Mouse (Mus musculus) midbrain, embryonic 11.5 days (tissue): ENCODE measurements around the gene Amn1. TPM values are rescaled to one million over a fixed set of nuclear protein-coding genes. Genes with fewer than 3 reads are reported as not detected.
A peak's percentile ranks its signal among the peaks of the same experiment; 100 is the strongest.
"Not testable (repeated sequence)": the region's sequence is repeated elsewhere in the genome, so short reads cannot be mapped to it uniquely, and the experiment has no call there.

Source experiments
- ATAC-seq: fragments of 200-750 bp; cut with Nextera tagmentation; 2 replicates; pipeline ENCODE4 v1.8.0; 2017; ENCODE audit warnings: moderate TSS enrichment, moderate library complexity; ENCODE audit not compliant: low FRiP score
- DNase-seq: peaks from one replicate; pipeline ENCODE4 v3.0.0; 2015; ENCODE audit warnings: low spot score; ENCODE audit errors: missing footprints
- H3K27ac ChIP-seq: fragments of 300-500 bp; sonication (generic); 2 replicates; pipeline ENCODE4 v1.5.1; 2014; ENCODE audit warnings: low read depth, low read length
- H3K27me3 ChIP-seq: fragments of 300-500 bp; sonication (generic); 2 replicates; pipeline ENCODE4 v1.6.1; 2014; ENCODE audit warnings: mild to moderate bottlenecking, low read length, moderate library complexity, mixed read lengths; ENCODE audit not compliant: control insufficient read depth, insufficient read depth
- H3K36me3 ChIP-seq: fragments of 300-500 bp; sonication (generic); 2 replicates; pipeline ENCODE4 v1.6.1; 2014; ENCODE audit warnings: mild to moderate bottlenecking, low read length, moderate library complexity, mixed read lengths; ENCODE audit not compliant: control insufficient read depth, insufficient read depth
- H3K4me1 ChIP-seq: fragments of 300-500 bp; sonication (generic); 2 replicates; pipeline ENCODE4 v1.6.1; 2014; ENCODE audit warnings: low read length; ENCODE audit not compliant: control insufficient read depth, insufficient read depth
- H3K4me2 ChIP-seq: fragments of 300-500 bp; sonication (generic); 2 replicates; pipeline ENCODE4 v1.6.1; 2014; ENCODE audit warnings: mild to moderate bottlenecking, moderate library complexity
- H3K4me3 ChIP-seq: fragments of 300-500 bp; sonication (generic); 2 replicates; pipeline ENCODE4 v1.5.1; 2014; ENCODE audit warnings: low read depth, low read length
- H3K9ac ChIP-seq: fragments of 300-500 bp; sonication (generic); 2 replicates; pipeline ENCODE4 v1.6.1; 2014; ENCODE audit warnings: low read length
- H3K9me3 ChIP-seq: fragments of 300-500 bp; sonication (generic); 2 replicates; pipeline ENCODE4 v1.6.1; 2016; ENCODE audit warnings: low read length; ENCODE audit not compliant: control insufficient read depth
- WGBS: fragments of 180-500 bp; shearing (Covaris S2); extraction: QIAGEN DNeasy Blood & Tissue Kit; methylation state at CpG from one replicate; pipeline ENCODE4 v1.1.7; 2014; 5-methylcytosine and 5-hydroxymethylcytosine counted together
- polyA plus RNA-seq: library from polyadenylated mRNA; unstranded; fragments of >200 nt; fragmentation: Nextera tagmentation; extraction: Ambion mirVana; gene quantifications from 2 replicates; pipeline ENCODE4 v1.2.1, GENCODE M21; 2014

Amn1 gene
- polyA plus RNA-seq, 1 experiment from 2014 or later: 61.8 TPM

DNA sequence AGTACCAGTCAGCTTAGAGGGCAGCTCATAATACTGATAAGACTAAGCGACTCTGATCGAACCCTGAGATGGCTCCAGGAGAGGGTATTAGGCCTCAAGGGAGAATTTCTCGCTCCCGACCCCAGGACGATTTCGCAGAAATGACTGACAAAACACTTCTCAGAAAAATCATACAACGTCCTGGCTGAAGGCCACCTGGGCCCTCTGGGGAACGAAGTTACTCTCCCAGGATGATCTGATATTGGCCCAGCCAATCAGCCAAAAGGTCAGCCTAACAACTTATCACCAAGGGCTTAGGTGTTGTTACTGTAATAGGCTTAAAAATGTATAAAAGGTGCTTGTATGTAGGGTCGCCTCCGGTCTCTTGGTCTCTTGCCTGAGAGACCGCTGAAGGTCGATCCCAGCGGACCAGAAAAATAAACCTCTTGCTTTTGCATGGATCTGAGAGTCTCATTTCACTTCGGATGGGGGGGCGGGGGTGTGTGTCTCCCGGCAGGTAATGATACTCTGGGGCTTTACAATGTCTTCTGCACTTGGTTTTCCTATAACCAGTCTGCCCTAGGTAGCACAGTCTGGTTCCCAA lies 919 bp upstream of the Amn1 start:
- DNase-seq: no peak
- Histone ChIP-seq H3K36me3 (no peaks in the 10 kb centered on the region), H3K9ac (no peak overlapping the region), H3K4me3 (no peak overlapping the region), H3K27ac (no peak overlapping the region), H3K9me3 (no peaks in the 10 kb centered on the region), H3K4me2 (no peak overlapping the region), H3K4me1 (peaks cover 5% of the 10 kb centered on the region; the same call in 1 of the 2 replicates), H3K27me3 (no peaks in the 10 kb centered on the region)
- WGBS: 93% methylated on average over 16 of the region's 16 CpGs
- ATAC-seq: no peak

DNA sequence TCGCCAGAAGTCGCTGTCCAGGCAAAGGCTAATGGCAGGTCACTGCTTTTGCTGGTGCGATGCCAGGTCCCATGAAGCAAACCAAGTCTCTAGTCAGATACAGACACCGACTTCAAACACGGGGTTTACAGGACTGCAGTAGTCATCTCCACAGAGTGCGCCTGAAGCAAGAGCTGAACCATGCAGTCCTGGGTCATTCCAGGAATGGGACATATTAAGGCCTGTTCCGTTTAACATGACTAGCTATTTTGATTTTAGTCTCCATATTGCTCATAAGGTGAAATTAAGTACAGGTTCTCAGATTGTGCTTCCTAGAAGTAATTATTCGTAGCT lies 379 bp upstream of the Amn1 start:
- Histone ChIP-seq H3K9ac (peak overlapping the region; percentile 50; the same call in 1 of the 2 replicates), H3K4me1 (peaks cover 5% of the 10 kb centered on the region; the same call in 1 of the 2 replicates), H3K4me2 (peak overlapping the region; percentile 61), H3K4me3 (peak overlapping the region; percentile 69), H3K36me3 (no peaks in the 10 kb centered on the region; the same call in 1 of the 2 replicates), H3K9me3 (no peaks in the 10 kb centered on the region), H3K27me3 (no peaks in the 10 kb centered on the region), H3K27ac (no peak overlapping the region)
- WGBS: 38% methylated on average over 8 of the region's 8 CpGs
- no peak for DNase-seq
- ATAC-seq: no peak; the same call in 1 of the 2 replicates

DNA sequence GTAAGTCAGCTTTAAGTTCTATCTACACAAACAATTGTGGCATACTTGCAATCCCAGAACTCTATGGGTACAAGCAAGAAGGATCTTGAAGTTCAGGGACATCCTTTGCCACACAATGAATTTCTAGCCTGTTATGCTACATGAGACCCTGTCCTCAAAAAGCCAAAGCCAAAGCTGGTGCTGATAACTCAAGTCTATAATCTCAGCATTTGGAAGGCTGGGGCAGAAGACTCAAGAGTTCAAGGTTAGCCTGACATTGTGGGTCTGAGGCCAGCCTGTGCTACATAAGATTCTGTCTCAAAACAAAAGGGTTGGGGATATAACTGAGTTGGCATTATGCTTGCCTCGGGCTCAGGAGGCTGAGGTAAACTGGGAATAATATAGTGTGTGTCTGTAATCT lies 1.1 kb downstream of the Amn1 start:
- 75% methylated on average over 1 of the region's 1 CpGs for WGBS
- H3K9ac ChIP-seq: peak overlapping the region; percentile 93; the same call in 1 of the 2 replicates
- no peak overlapping the region for H3K27ac ChIP-seq

DNA sequence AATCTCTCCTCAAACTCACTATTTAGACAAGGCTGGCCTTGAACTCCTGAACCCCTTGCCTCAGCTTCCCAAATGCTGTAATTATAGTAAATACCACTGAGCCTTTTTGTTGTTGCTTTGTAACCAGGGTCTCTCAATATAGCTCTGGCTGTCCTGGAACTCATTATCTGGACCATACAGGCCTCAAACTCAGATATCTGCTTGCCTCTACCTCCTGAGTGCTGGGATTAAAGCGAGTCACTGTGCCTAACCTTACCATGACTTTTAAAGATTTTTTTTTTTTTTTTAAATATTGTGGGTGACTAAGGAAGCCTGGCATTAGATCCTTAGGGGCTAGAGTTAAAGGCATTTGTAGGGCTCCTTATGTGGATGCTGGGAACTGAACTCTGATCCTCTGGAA lies 4.5 kb downstream of the Amn1 start:
- H3K9ac ChIP-seq: no peak overlapping the region
- no peaks in the 10 kb centered on the region; the same call in 1 of the 2 replicates for H3K9me3 ChIP-seq
- H3K4me1 ChIP-seq: peaks cover 5% of the 10 kb centered on the region; the same call in 1 of the 2 replicates
- no peaks in the 10 kb centered on the region for H3K27me3 ChIP-seq
- H3K4me2 ChIP-seq: no peak overlapping the region
- ATAC-seq: no peak
- no peak for DNase-seq
- no peak overlapping the region for H3K27ac ChIP-seq
- peaks cover 12% of the 10 kb centered on the region for H3K36me3 ChIP-seq
- WGBS: 97% methylated on average over 1 of the region's 1 CpGs
- no peak overlapping the region for H3K4me3 ChIP-seq

More for the DNA sequence above, 1.1 kb downstream of the Amn1 start:
- Histone ChIP-seq H3K9me3 (no peaks in the 10 kb centered on the region), H3K4me2 (peak overlapping the region; percentile 61), H3K36me3 (peaks cover 5% of the 10 kb centered on the region), H3K4me1 (peaks cover 5% of the 10 kb centered on the region; the same call in 1 of the 2 replicates), H3K27me3 (no peaks in the 10 kb centered on the region), H3K4me3 (peak overlapping the region; percentile 69)
- no peak for ATAC-seq
- DNase-seq: no peak

DNA sequence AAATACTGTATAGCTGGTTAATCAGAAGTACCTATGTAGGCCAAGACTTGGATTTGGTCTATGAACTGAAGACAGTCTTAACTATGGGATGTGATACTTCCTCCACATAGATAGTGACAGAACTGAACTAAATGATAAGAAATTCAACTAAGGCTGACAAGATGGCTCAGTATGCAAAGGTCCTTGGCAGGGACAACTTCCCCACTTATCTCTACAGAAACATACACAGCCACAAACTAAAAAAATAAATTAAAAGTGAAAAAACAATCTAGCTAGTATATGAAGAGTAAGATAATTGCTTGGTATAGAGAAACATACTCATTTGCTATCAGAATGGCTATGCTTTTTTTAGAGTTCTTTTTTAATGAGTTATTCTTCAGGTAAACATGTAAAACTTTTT lies 9.4 kb downstream of the Amn1 start:
- no peak for ATAC-seq
- H3K4me1 ChIP-seq: no peaks in the 10 kb centered on the region
- H3K9ac ChIP-seq: no peak overlapping the region
- H3K9me3 ChIP-seq: peaks cover 3% of the 10 kb centered on the region; the same call in 1 of the 2 replicates
- DNase-seq: no peak
- peaks cover 20% of the 10 kb centered on the region for H3K36me3 ChIP-seq
- no peak overlapping the region for H3K27ac ChIP-seq
- H3K4me2 ChIP-seq: no peak overlapping the region
- H3K4me3 ChIP-seq: no peak overlapping the region
- H3K27me3 ChIP-seq: no peaks in the 10 kb centered on the region

DNA sequence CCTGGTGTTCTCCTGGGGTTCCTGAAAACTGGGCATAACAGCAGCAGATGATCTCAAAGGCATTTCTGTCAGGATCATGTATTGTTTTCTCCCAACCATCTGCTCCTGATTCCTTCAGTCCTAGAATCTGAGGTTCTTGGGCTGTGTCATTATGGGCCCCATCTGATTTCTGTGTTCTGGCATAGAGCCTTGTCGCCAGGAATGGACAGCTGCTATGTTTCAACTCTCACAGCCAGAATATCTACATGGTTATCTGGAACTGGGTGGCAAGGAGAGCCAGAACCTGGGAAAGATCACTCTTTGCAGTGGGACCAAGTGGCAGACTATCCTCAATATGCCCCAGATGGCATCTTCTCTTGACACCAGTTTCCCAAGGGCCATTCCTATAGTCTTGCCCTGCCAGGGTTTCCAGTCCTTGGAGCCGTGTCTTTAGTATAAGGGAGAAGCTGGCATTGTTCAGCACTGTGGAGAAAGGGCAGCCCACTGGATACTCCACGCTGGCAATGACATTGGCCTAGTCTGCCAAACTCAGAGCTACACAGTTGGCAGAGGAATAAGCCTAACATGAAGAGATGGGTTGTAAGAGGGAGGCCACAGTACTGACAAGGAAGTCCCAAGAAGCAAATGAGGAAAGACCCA lies 13.5 kb downstream of the Amn1 start:
- H3K27me3 ChIP-seq: no peaks in the 10 kb centered on the region
- H3K27ac ChIP-seq: no peak overlapping the region
- no peak for ATAC-seq
- 92% methylated on average over 3 of the region's 3 CpGs for whole genome bisulfite sequencing
- no peak overlapping the region for H3K4me3 ChIP-seq
- H3K4me1 ChIP-seq: no peaks in the 10 kb centered on the region
- H3K9me3 ChIP-seq: peaks cover 3% of the 10 kb centered on the region; the same call in 1 of the 2 replicates
- H3K9ac ChIP-seq: no peak overlapping the region
- peaks cover 8% of the 10 kb centered on the region for H3K36me3 ChIP-seq
- no peak overlapping the region for H3K4me2 ChIP-seq
- DNase-seq: no peak

DNA sequence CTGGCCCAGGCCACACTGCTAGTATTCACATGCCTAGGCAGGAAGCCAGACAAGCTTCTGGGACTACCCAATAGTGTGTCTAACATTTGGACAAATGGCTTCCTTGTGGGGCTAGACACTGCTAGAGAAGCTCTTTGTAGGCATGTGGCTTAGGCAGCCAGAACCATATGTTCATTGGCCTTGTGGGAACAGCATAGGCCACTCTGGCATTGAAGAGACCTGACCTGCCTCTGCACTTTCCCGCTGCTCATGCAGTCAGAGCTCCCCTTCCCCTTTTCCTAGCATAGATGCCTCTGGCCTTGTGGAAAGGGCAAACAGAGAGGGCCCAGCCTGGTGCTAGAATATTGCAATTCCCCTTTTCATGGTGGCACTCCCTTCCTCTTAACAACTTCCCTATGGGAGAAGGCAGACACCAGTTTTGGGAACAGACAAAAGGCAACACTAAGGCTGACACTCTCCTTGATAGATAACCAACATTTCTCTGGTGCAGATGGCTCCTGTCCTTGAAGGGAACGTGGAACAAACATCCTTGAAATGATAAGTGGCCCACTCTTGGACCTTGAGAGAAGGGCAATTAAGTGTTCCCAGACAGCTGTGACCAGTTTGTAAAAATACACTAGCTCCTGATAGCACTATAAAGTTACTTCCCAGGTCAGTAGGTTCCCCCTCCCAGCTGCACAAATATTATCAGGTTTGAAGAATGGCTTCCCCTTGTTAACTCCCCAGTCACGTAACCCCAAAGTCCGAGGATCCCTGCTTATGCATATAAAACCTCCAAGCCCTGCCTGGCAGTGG lies 14.5 kb downstream of the Amn1 start:
- no peak overlapping the region for H3K27ac ChIP-seq
- no peak overlapping the region for H3K4me3 ChIP-seq
- peaks cover 3% of the 10 kb centered on the region; the same call in 1 of the 2 replicates for H3K9me3 ChIP-seq
- H3K4me1 ChIP-seq: no peaks in the 10 kb centered on the region
- no peak overlapping the region for H3K9ac ChIP-seq
- DNase-seq: no peak
- 81% methylated on average over 4 of the region's 4 CpGs for WGBS
- no peak for ATAC-seq
- H3K4me2 ChIP-seq: no peak overlapping the region
- peaks cover 9% of the 10 kb centered on the region for H3K36me3 ChIP-seq
- no peaks in the 10 kb centered on the region for H3K27me3 ChIP-seq

DNA sequence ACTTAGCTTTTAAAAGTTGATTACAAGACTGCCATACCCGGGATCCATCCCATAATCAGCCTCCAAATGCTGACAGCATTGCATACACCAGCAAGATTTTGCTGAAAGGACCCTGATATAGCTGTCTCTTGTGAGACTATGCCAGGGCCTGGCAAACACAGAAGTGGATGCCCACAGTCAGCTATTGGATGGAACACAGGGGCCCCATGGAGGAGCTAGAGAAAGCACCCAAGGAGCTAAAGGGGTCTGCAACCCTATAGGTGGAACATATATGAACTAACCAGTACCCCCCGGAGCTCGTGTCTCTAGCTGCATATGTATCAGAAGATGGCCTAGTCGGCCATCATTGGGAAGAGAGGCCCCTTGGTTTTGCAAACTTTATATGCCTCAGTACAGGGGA lies 18.5 kb downstream of the Amn1 start:
- H3K27me3 ChIP-seq, DNase-seq, H3K36me3 ChIP-seq, H3K4me2 ChIP-seq, H3K9ac ChIP-seq, H3K9me3 ChIP-seq, ATAC-seq, H3K27ac ChIP-seq, H3K4me1 ChIP-seq, H3K4me3 ChIP-seq: not testable (repeated sequence)
- 94% methylated on average over 4 of the region's 4 CpGs for WGBS

DNA sequence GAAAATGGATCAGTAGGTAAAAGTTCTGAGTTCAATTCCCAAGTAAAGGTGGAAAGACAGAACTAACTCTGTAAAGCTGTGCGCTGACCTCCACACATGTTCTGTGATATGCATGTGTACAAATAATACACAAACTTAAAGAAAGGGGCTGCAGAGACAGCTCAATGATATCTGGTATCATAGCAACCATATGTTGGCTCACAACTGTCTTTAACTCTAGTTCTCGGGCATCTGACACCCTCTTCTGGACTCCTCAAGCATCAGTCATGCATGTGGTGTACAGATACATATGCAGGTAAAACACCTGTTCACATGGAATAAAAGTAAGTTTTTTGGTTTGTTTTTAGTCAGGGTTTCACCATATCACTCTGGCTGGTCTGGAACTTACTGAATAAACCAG lies 20.1 kb downstream of the Amn1 start:
- DNase-seq (no peak), ATAC-seq (no peak)
- H3K4me1 ChIP-seq: no peaks in the 10 kb centered on the region
- H3K4me2 ChIP-seq: no peak overlapping the region
- H3K9ac ChIP-seq: no peak overlapping the region
- H3K36me3 ChIP-seq: peaks cover 9% of the 10 kb centered on the region; the same call in 1 of the 2 replicates
- H3K27me3 ChIP-seq: no peaks in the 10 kb centered on the region
- H3K27ac ChIP-seq: no peak overlapping the region
- no peak overlapping the region for H3K4me3 ChIP-seq
- WGBS: 90% methylated on average over 2 of the region's 2 CpGs
- no peaks in the 10 kb centered on the region for H3K9me3 ChIP-seq
